Mouse (Mus musculus) MEL (cell line): Measurements from ENCODE around the gene Cd5. TPM values are rescaled to one million over a fixed set of nuclear protein-coding genes. Genes with fewer than 3 reads are reported as not detected.

Experiments used
- DNase-seq: peaks from one replicate; pipeline ENCODE4 v3.0.0; 2011; ENCODE audit warnings: low read depth, low spot score
- H3K27ac ChIP-seq: 2 replicates; pipeline ENCODE4 v1.5.1; 2012; ENCODE audit warnings: low read depth, mild to moderate bottlenecking, control low read depth, low read length, moderate library complexity; ENCODE audit not compliant: control insufficient read depth
- H3K27me3 ChIP-seq, 2 experiments: fragments of 150-350 bp in 1 of 2; sonication (generic) in 1 of 2; 2 replicates each; pipeline ENCODE4 v1.6.1; 2012; ENCODE audit warnings: low read length in 2 of 2, mild to moderate bottlenecking in 2 of 2, improper control_type of control experiment in 1 of 2, moderate library complexity in 1 of 2; ENCODE audit not compliant: insufficient read depth in 2 of 2, control insufficient read depth in 1 of 2
- H3K36me3 ChIP-seq, 2 experiments: 2 replicates each; pipeline ENCODE4 v1.6.1; 2012 to 2014; ENCODE audit warnings: low read length in 2 of 2, improper control_type of control experiment in 1 of 2, inconsistent platforms in 1 of 2, mild to moderate bottlenecking in 1 of 2; ENCODE audit not compliant: insufficient read depth in 2 of 2, control insufficient read depth in 1 of 2
- H3K4me1 ChIP-seq, 2 experiments: fragments of 150-350 bp in 1 of 2; sonication (generic) in 1 of 2; 2 replicates each; pipeline ENCODE4 v1.6.1; 2012; ENCODE audit warnings: low read length in 2 of 2, improper control_type of control experiment in 1 of 2, mild to moderate bottlenecking in 1 of 2; ENCODE audit not compliant: insufficient read depth in 2 of 2, control insufficient read depth in 1 of 2
- H3K4me3 ChIP-seq, 2 experiments: fragments of 150-350 bp in 1 of 2; sonication (generic) in 1 of 2; 2 replicates each; pipeline ENCODE4 v1.5.1; 2012; ENCODE audit warnings: low read depth in 2 of 2, low read length in 2 of 2, mild to moderate bottlenecking in 2 of 2, moderate library complexity in 2 of 2, control low read depth in 1 of 2, improper control_type of control experiment in 1 of 2; ENCODE audit not compliant: control insufficient read depth in 1 of 2, insufficient read depth in 1 of 2
- H3K79me2 ChIP-seq: 2 replicates; pipeline ENCODE4 v1.6.1; 2012; ENCODE audit warnings: mild to moderate bottlenecking, low read length, moderate library complexity; ENCODE audit not compliant: control insufficient read depth, poor library complexity, insufficient read depth
- H3K9ac ChIP-seq: 2 replicates; pipeline ENCODE4 v1.6.1; 2012; ENCODE audit warnings: low read depth, mild to moderate bottlenecking, control low read depth, low read length, moderate library complexity; ENCODE audit not compliant: control insufficient read depth, poor library complexity, severe bottlenecking
- H3K9me3 ChIP-seq: fragments of 150-350 bp; sonication (generic); replicated peaks from 2 replicates; pipeline ENCODE4 v1.6.1; 2012; ENCODE audit warnings: mild to moderate bottlenecking, low read length, improper control_type of control experiment, moderate library complexity; ENCODE audit not compliant: insufficient read depth
- BHLHE40 ChIP-seq: IDR thresholded peaks from 2 replicates; pipeline ENCODE4 v1.6.1; 2012; ENCODE audit warnings: low read depth, mild to moderate bottlenecking, inconsistent platforms, low read length, improper control_type of control experiment, borderline replicate concordance
- CHD2 ChIP-seq: IDR thresholded peaks from 2 replicates; pipeline ENCODE4 v1.6.1; 2011; ENCODE audit warnings: low read length, improper control_type of control experiment
- CTCF ChIP-seq, 3 experiments: IDR thresholded peaks in 2 of 3; conservative IDR thresholded peaks in 1 of 3; 2 replicates each; pipeline ENCODE4 v1.5.1; 2011 to 2012; ENCODE audit warnings: low read length in 3 of 3, low read depth in 2 of 3, mild to moderate bottlenecking in 2 of 3, improper control_type of control experiment in 1 of 3, inconsistent platforms in 1 of 3, mixed read lengths in 1 of 3, moderate library complexity in 1 of 3; ENCODE audit not compliant: control insufficient read depth in 1 of 3, insufficient read depth in 1 of 3, poor library complexity in 1 of 3, severe bottlenecking in 1 of 3
- E2F4 ChIP-seq: IDR thresholded peaks from 2 replicates; pipeline ENCODE4 v1.6.1; 2011; ENCODE audit warnings: low read depth, low read length, improper control_type of control experiment, borderline replicate concordance
- EP300 ChIP-seq, 2 experiments: IDR thresholded peaks; 2 replicates each; pipeline ENCODE4 v1.6.1; 2011; ENCODE audit warnings: improper control_type of control experiment in 2 of 2, low read length in 2 of 2, low read depth in 1 of 2, mild to moderate bottlenecking in 1 of 2
- ETS1 ChIP-seq: IDR thresholded peaks from 2 replicates; pipeline ENCODE4 v1.6.1; 2012; ENCODE audit warnings: low read depth, mild to moderate bottlenecking, inconsistent platforms, low read length, improper control_type of control experiment, moderate library complexity
- GATA1 ChIP-seq: IDR thresholded peaks from 2 replicates; pipeline ENCODE4 v1.6.1; 2011; ENCODE audit warnings: low read depth, low read length, improper control_type of control experiment
- KAT2A ChIP-seq: conservative IDR thresholded peaks from 2 replicates; pipeline ENCODE4 v1.6.1; 2012; ENCODE audit warnings: low read depth, low read length, improper control_type of control experiment, inconsistent platforms
- MAFK ChIP-seq: IDR thresholded peaks from 2 replicates; pipeline ENCODE4 v1.6.1; 2011; ENCODE audit warnings: low read depth, mild to moderate bottlenecking, low read length, improper control_type of control experiment, borderline replicate concordance
- MAX ChIP-seq: IDR thresholded peaks from 2 replicates; pipeline ENCODE4 v1.6.1; 2011; ENCODE audit warnings: low read length, improper control_type of control experiment
- MAZ ChIP-seq: IDR thresholded peaks from 2 replicates; pipeline ENCODE4 v1.6.1; 2012; ENCODE audit warnings: low read depth, mild to moderate bottlenecking, inconsistent platforms, low read length, improper control_type of control experiment
- MEF2A ChIP-seq: IDR thresholded peaks from 2 replicates; pipeline ENCODE4 v1.6.1; 2014; ENCODE audit warnings: low read depth, mild to moderate bottlenecking, inconsistent platforms, low read length, improper control_type of control experiment; ENCODE audit not compliant: poor library complexity, insufficient replicate concordance, severe bottlenecking; ENCODE audit errors: extremely low read depth
- MXI1 ChIP-seq: IDR thresholded peaks from 2 replicates; pipeline ENCODE4 v1.6.1; 2011; ENCODE audit warnings: mild to moderate bottlenecking, low read depth, low read length, improper control_type of control experiment
- MYC ChIP-seq: IDR thresholded peaks from 2 replicates; pipeline ENCODE4 v1.6.1; 2011; ENCODE audit warnings: low read depth, mild to moderate bottlenecking, low read length, improper control_type of control experiment, moderate library complexity
- NELFE ChIP-seq: IDR thresholded peaks from 2 replicates; pipeline ENCODE4 v1.6.1; 2011; ENCODE audit warnings: low read depth, low read length, improper control_type of control experiment
- NRF1 ChIP-seq: IDR thresholded peaks from 2 replicates; pipeline ENCODE4 v1.6.1; 2014; ENCODE audit warnings: low read depth, mild to moderate bottlenecking, inconsistent platforms, low read length, improper control_type of control experiment, moderate library complexity; ENCODE audit not compliant: poor library complexity, insufficient read depth, severe bottlenecking
- POLR2A ChIP-seq, 2 experiments: IDR thresholded peaks; 2 replicates each; pipeline ENCODE4 v1.6.1; 2011 to 2012; ENCODE audit warnings: low read length in 2 of 2, mild to moderate bottlenecking in 2 of 2, control low read depth in 1 of 2, improper control_type of control experiment in 1 of 2, low read depth in 1 of 2, moderate library complexity in 1 of 2; ENCODE audit not compliant: control insufficient read depth in 1 of 2, insufficient read depth in 1 of 2, poor library complexity in 1 of 2
- POLR2AphosphoS2 ChIP-seq: IDR thresholded peaks from 2 replicates; pipeline ENCODE4 v1.6.1; 2011; ENCODE audit warnings: low read length, improper control_type of control experiment
- RAD21 ChIP-seq: IDR thresholded peaks from 2 replicates; pipeline ENCODE4 v1.6.1; 2011; ENCODE audit warnings: mild to moderate bottlenecking, low read depth, low read length, improper control_type of control experiment
- RCOR1 ChIP-seq: IDR thresholded peaks from 2 replicates; pipeline ENCODE4 v1.6.1; 2012; ENCODE audit warnings: low read depth, mild to moderate bottlenecking, inconsistent platforms, low read length, improper control_type of control experiment
- SMC3 ChIP-seq: IDR thresholded peaks from 2 replicates; pipeline ENCODE4 v1.6.1; 2011; ENCODE audit warnings: low read depth, low read length, improper control_type of control experiment
- TBP ChIP-seq: IDR thresholded peaks from 2 replicates; pipeline ENCODE4 v1.8.0; 2011; ENCODE audit warnings: low read depth, low read length, improper control_type of control experiment
- TCF12 ChIP-seq: IDR thresholded peaks from 2 replicates; pipeline ENCODE4 v1.6.1; 2014; ENCODE audit warnings: low read depth, mild to moderate bottlenecking, inconsistent platforms, low read length, improper control_type of control experiment, moderate library complexity
- UBTF ChIP-seq: IDR thresholded peaks from 2 replicates; pipeline ENCODE4 v1.6.1; 2012; ENCODE audit warnings: low read depth, mild to moderate bottlenecking, inconsistent platforms, low read length, improper control_type of control experiment, moderate library complexity, borderline replicate concordance; ENCODE audit not compliant: insufficient read depth
- USF2 ChIP-seq, 2 experiments: IDR thresholded peaks; 2 replicates each; pipeline ENCODE4 v1.6.1; 2011 to 2012; ENCODE audit warnings: improper control_type of control experiment in 2 of 2, low read length in 2 of 2, borderline replicate concordance in 1 of 2, inconsistent platforms in 1 of 2, low read depth in 1 of 2, mild to moderate bottlenecking in 1 of 2; ENCODE audit not compliant: insufficient read depth in 1 of 2
- ZC3H11A ChIP-seq: IDR thresholded peaks from 2 replicates; pipeline ENCODE4 v1.6.1; 2012; ENCODE audit warnings: low read depth, mild to moderate bottlenecking, inconsistent platforms, low read length, improper control_type of control experiment
- ZKSCAN1 ChIP-seq: IDR thresholded peaks from 2 replicates; pipeline ENCODE4 v1.6.1; 2012; ENCODE audit warnings: low read depth, mild to moderate bottlenecking, inconsistent platforms, low read length, improper control_type of control experiment, moderate library complexity
- ZMIZ1 ChIP-seq: IDR thresholded peaks from 2 replicates; pipeline ENCODE4 v1.6.1; 2012; ENCODE audit warnings: low read depth, mild to moderate bottlenecking, inconsistent platforms, low read length, improper control_type of control experiment, moderate library complexity
- ZNF384 ChIP-seq: IDR thresholded peaks from 2 replicates; pipeline ENCODE4 v1.6.1; 2012; ENCODE audit warnings: low read depth, mild to moderate bottlenecking, inconsistent platforms, low read length, improper control_type of control experiment
- polyA plus RNA-seq, 2 experiments: library from polyadenylated mRNA; stranded (reverse) in 1 of 2; unstranded in 1 of 2; fragments of >175 nt in 1 of 2; fragments of >200 nt in 1 of 2; gene quantifications; 2 replicates each; pipeline versions ENCODE4 v1.2.1 to v1.2.4; 2012; ENCODE audit warnings: low replicate concordance in 2 of 2, low read depth in 1 of 2; ENCODE audit not compliant: insufficient read length in 2 of 2, insufficient read depth in 1 of 2, missing spikeins in 1 of 2
- total RNA-seq: library from RNA; depleted of rRNA; stranded (reverse); fragments of 300-350 nt; gene quantifications from 2 replicates; pipeline ENCODE4 v1.2.3, GENCODE M21; 2012

The Cd5 gene
- total and polyA plus RNA-seq, 3 experiments = not detected

DNA sequence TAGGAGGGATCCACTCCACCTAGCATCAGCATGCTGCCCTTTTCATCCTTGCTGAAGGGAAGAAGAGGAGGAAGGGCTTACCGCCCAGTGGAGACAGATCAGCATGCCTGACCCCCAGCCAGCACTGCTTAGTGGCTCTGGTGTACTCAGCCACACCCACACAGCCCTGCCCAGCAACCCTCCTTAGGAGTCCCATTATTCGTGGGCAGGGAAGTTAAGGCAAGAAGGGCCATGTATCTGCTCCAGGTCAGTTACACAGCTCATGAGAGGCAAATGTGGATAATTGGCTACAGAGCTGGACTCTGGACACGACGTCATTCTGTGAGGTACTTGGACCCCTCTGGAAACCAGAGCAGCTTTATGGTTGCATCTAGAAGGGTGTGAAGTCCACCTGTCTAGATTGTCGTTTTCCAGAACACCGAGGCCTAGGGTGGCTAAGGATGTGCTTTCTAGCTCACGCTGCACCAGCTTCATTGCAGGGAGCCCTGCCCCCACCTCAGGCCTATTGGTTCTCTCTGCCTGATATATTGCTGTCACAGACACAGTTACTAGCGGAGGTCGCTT, 66.9 kb downstream of the Cd5 start:
- H3K9ac ChIP-seq = no peak overlapping the region

DNA sequence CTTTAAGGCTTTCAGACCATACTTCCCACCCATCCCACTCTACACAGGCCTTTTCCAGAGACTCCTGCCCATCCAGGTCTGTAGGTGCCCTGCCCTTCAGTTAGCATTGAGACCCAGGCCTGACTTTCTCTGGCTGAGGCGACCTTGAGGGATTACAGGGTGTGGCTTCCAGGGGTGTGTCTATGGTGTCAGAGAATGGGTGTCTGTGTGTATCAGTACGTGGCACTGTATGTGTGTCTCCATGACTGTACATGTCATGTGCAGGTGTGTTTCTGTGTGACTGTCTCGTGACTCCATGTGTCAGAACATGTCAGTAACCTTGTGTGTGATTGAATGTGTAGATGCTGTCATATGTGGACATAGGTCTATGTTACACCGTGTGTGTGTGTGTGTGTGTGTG, 67.5 kb downstream of the Cd5 start:
- Histone ChIP-seq H3K27ac (no peak overlapping the region), H3K36me3 (no peaks in the 10 kb centered on the region), H3K4me3 (no peak overlapping the region), H3K9ac (no peak overlapping the region), H3K27me3 (no peaks in the 10 kb centered on the region; a peak in 1 of 4 replicates), H3K4me1 (no peaks in the 10 kb centered on the region), H3K9me3 (no peaks in the 10 kb centered on the region), H3K79me2 (no peaks in the 10 kb centered on the region)
- DNase-seq = no peak
- TF ChIP-seq MAX = no peak
- TF ChIP-seq EP300 (IDR thresholded peaks at IDR 0.05; ENCODE audit: low read depth in 1 of 2, low read length in 2 of 2) = no peak
- no peak for TF ChIP-seq ZNF384
- no peak for TF ChIP-seq BHLHE40
- TF ChIP-seq MAFK = no peak
- no peak for TF ChIP-seq USF2 (IDR thresholded peaks at IDR 0.05; ENCODE audit: borderline replicate concordance in 1 of 2, insufficient read depth in 1 of 2, low read depth in 1 of 2, low read length in 2 of 2)
- TF ChIP-seq POLR2AphosphoS2 = no peak
- TF ChIP-seq KAT2A = no peak
- TF ChIP-seq NRF1 = no peak
- no peak for TF ChIP-seq RAD21
- no peak for TF ChIP-seq UBTF
- no peak for TF ChIP-seq NELFE
- no peak for TF ChIP-seq CHD2
- TF ChIP-seq ZKSCAN1 = no peak
- TF ChIP-seq RCOR1 = no peak
- no peak for TF ChIP-seq SMC3
- TF ChIP-seq GATA1 = no peak
- TF ChIP-seq CTCF (IDR thresholded peaks at IDR 0.05 in 2 of 3, conservative IDR thresholded peaks at IDR 0.05 in 1 of 3; ENCODE audit: control insufficient read depth in 1 of 3, insufficient read depth in 1 of 3, low read depth in 2 of 3, low read length in 3 of 3, poor library complexity in 1 of 3, severe bottlenecking in 1 of 3) = no peak
- no peak for TF ChIP-seq MAZ

More for the DNA sequence above, 66.9 kb downstream of the Cd5 start:
- no peak for DNase-seq
- Histone ChIP-seq H3K79me2 (no peaks in the 10 kb centered on the region), H3K36me3 (no peaks in the 10 kb centered on the region), H3K9me3 (no peaks in the 10 kb centered on the region), H3K4me3 (no peak overlapping the region), H3K27ac (no peak overlapping the region), H3K4me1 (no peaks in the 10 kb centered on the region), H3K27me3 (no peaks in the 10 kb centered on the region; a peak in 1 of 4 replicates)
- TF ChIP-seq NRF1 (no peak), NELFE (no peak), MEF2A (no peak), MXI1 (no peak), BHLHE40 (no peak), MAZ (no peak), E2F4 (no peak), POLR2A (IDR thresholded peaks at IDR 0.05; ENCODE audit: control insufficient read depth in 1 of 2, insufficient read depth in 1 of 2, low read depth in 1 of 2, low read length in 2 of 2, poor library complexity in 1 of 2) (no peak), ZKSCAN1 (no peak), TBP (no peak), RAD21 (no peak), ETS1 (no peak), MAX (no peak), TCF12 (no peak), ZC3H11A (no peak), MYC (no peak), ZMIZ1 (no peak), USF2 (IDR thresholded peaks at IDR 0.05; ENCODE audit: borderline replicate concordance in 1 of 2, insufficient read depth in 1 of 2, low read depth in 1 of 2, low read length in 2 of 2) (no peak), CHD2 (no peak), GATA1 (no peak)
